Mouse (Mus musculus) gastrocnemius, adult 2 months (tissue): ENCODE results near the gene Ly6g6e. TPM values are rescaled to one million over a fixed set of nuclear protein-coding genes. Genes with fewer than 3 reads are reported as not detected.
A peak's percentile ranks its signal among the peaks of the same experiment; 100 is the strongest.
"Not testable (repeated sequence)": the region's sequence is repeated elsewhere in the genome, so short reads cannot be mapped to it uniquely, and the experiment has no call there.

Experiments used
- DNase-seq: peaks from one replicate; pipeline ENCODE4 v3.0.0; 2022
- H3K27ac ChIP-seq: fragments of 200-600 bp; 2 replicates; pipeline ENCODE4 v1.8.1; 2022; ENCODE audit warnings: mild to moderate bottlenecking
- H3K4me3 ChIP-seq: fragments of 200-600 bp; 2 replicates; pipeline ENCODE4 v1.8.1; 2022; ENCODE audit warnings: mild to moderate bottlenecking, moderate library complexity
- CTCF ChIP-seq: fragments of 200-600 bp; IDR thresholded peaks from 2 replicates; pipeline ENCODE4 v1.8.1; 2022; ENCODE audit warnings: antibody characterized with exemption, mild to moderate bottlenecking, moderate library complexity
- intact Hi-C: fragments of 180-260 bp; cut with DNase I; formaldehyde crosslinking; loops from one replicate; pipeline ENCODE4 v1.15.1; 2025
- total RNA-seq, 2 experiments: library from RNA; stranded (reverse); gene quantifications; 2 replicates each; pipeline ENCODE4 v1.2.3; 2021

Gene Ly6g6e
- total RNA-seq, 2 experiments from 2014 or later, result not detected

DNA sequence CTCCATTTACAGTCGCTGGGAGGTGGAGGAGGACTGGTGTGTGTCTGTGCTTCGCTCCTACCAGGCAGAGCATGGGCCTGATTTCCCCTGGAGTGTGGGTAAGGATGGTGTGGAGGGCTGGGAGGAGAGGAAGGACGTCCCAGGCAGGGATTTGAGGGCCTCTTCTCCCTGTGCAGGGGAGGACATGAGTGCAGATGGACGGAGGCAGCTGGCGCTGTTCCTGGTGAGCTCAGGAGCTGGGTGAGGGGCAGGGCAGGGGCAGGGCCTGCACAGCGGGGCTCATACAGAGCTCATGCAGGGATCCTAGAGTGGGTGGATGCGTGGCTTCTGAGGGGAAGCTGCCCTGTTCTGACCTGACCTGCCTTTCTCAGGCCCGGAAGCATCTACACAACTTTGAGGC is 25.6 kb downstream of the Ly6g6e start:
- Histone ChIP-seq H3K27ac (peak overlapping the region; percentile 65; the same call in 1 of the 2 replicates), H3K4me3 (no peak overlapping the region)
- no peak for TF ChIP-seq CTCF
- no peak for DNase-seq
- intact Hi-C loops, result no loop called here

DNA sequence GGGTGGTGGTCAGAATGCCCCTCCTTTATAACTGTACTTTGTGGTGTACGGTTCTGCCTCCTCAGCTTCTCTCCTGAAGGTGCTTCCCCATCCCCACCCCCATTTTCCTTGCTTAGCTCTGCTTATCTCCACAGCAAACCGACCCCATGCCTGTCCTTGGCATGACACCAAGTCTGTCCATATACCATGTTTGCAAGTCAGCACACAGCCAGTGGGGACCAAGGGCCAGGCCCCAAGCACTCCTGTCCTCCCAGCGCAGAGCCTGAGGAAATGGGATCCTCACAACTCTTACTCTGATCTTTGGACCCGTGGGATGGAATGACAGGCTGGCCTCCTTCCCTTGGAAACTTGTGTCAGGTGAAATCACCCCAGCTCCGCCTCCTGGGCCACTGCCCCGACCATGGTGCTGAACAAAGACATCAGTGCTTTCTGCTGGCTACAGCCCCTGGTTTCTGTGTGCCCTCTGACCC is 26.6 kb downstream of the Ly6g6e start:
- peak; percentile 73 for DNase-seq
- intact Hi-C loops, result no loop called here
- H3K4me3 ChIP-seq, result no peak overlapping the region
- H3K27ac ChIP-seq, result peak overlapping the region; percentile 65
- no peak for TF ChIP-seq CTCF

GRCm38 (mm10) chr17:35104079-35104478 is 27.4 kb downstream of the Ly6g6e start:
- H3K27ac ChIP-seq, result peak overlapping the region; percentile 65
- H3K4me3 ChIP-seq, result no peak overlapping the region
- DNase-seq, result no peak
- intact Hi-C loops, result no loop called here
- no peak for TF ChIP-seq CTCF

- no peak for TF ChIP-seq CTCF
- H3K4me3 ChIP-seq, result no peak overlapping the region
- no peak for DNase-seq
- H3K27ac ChIP-seq, result no peak overlapping the region
- intact Hi-C loops, result no loop called here
Observed at GRCm38 (mm10) chr17:35104754-35105153, 28.1 kb downstream of the Ly6g6e start.

DNA sequence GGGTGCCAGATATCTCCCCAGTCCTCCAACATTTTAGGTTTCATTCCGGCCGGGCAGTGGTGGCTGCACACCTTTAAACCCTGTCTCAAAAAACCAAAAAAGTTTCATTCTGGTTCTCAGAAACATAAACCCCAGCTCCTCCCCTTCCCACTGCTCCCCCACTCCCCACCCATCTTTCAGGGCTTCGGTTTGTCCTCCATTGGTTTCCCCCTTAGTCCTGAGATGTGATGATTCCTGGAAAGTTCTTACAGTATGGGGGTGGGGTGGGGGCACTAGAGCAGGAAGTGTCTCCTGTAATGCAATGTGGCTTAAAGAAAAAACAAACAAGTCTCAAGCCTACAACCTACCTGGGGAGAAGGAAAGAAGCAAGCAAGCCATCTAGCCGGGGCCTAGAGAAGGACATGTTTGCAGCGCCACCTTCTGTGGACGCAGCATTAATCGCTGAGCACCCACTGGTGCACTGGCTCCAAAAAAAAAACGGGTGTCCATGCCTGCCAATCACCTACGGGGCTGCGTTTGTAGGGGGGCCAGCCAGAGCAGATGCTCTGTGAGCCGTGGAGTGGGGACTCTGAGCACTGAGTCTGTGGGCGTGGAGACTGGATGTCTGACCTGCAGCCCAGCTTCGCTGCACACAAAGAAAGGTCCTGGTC is 29.2 kb downstream of the Ly6g6e start:
- TF ChIP-seq CTCF, result peak; percentile 64
- Histone ChIP-seq H3K27ac (no peak overlapping the region), H3K4me3 (no peak overlapping the region)
- intact Hi-C loops, result loop anchor here (2.0 kb wide), 1 partner anchor 85 kb away; no protein-coding TSS in a partner anchor
- DNase-seq, result peak; percentile 59

DNA sequence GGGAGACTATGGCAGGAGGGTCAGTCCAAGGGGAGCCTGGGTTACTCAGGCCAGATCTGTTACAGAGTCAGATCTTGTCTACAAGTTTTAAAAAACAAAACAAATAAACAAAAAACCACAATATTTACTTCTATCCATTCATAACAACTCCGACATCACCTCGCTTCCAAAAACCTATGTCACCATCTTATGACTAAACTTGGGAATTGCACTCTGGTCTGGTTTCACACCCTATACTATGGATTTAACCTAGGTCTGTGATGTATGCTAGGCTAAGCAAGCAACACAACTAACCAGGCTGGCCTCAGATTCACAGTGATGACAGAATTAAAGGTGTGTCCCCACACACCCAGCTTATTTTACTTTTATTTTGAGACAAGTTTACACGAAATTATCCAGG is 29.8 kb downstream of the Ly6g6e start:
- no peak for DNase-seq
- Histone ChIP-seq H3K4me3 (no peak overlapping the region), H3K27ac (no peak overlapping the region)
- no peak for TF ChIP-seq CTCF
- intact Hi-C loops, result loop anchor here (2.0 kb wide), 1 partner anchor 86 kb away; no protein-coding TSS in a partner anchor

- intact Hi-C loops, result no loop called here
- TF ChIP-seq CTCF, result no peak
Observed at GRCm38 (mm10) chr17:35108097-35108496, 31.4 kb downstream of the Ly6g6e start, which contains the start of gene Ly6g5c. Gene Ly6g5c, plus strand, starts transcription at chr17:35108279.

DNA sequence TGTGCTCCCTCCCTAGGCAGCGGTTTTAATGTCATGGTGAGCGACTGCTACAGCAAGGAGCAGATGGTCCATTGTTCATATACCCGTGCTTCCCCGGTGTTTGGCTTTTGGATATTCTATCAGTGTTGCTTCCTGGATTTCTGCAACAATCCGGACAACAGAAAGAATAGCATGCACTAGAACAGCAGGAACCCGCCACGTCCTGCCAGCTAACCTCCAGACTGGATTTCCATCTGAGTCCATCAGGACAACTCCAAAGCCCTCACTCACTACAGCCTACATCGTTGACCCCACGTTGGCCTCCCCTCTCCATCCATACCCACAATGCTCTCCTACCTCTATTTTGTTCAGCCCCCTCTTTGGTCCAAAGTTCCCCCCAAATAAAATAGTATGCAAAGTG is 35.1 kb downstream of the Ly6g6e start:
- intact Hi-C loops, result no loop called here
- no peak overlapping the region; the same call in 1 of the 2 replicates for H3K27ac ChIP-seq
- TF ChIP-seq CTCF, result no peak
- peak overlapping the region; percentile 46 for H3K4me3 ChIP-seq
- no peak for DNase-seq

More at GRCm38 (mm10) chr17:35108097-35108496, 31.4 kb downstream of the Ly6g6e start, which contains the start of gene Ly6g5c:
- DNase-seq, result no peak
- Histone ChIP-seq H3K27ac (no peak within 1 kb of the TSS), H3K4me3 (no peak within 1 kb of the TSS)

DNA sequence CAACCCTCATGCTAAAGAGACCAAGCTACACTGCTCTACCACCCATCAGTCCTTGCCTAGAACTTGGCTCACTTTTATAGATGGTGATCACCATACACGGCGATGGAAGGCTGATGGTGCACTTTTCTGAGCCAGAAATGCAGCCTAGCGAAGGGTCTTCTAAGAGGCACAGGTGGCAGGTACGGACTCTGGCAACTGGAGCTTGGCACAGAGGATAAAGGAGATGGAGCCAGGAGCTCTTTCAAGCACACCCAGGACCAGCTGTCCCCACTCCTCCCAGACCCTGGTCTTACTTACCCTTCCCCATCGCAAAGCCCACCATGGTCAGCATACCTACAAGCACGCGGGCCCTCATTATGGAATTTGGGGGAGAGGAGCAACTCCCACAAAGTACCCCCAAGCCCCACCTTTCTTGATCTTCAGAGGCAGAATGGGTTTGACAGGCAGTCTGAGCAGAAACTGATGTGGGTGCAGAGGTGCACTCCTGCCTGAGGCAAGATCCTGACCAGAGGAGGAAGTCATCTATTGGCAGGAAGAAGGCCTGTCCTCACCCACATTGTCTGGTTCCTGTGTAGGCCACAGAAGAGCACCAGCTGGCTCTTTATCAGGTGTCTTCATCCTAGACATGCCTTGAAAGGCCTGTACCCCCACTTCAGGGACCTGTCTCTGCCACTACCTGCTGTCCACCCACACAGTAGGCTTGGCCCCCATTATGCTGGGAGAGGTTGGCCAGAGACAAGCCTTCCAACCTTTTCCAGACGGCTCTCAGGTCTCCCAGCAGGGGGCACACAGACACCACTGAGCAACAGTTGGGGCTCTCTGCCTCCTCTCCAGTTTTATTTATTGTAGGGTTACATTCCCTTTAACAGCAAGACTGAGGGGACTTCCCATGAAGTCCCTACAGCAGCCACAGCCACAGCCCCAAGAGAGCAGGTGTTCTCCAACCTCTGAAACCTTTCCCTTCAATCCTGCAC is 38.6 kb downstream of the Ly6g6e start, which contains the start of gene Ly6g5b:
Gene Ly6g5b (minus strand): TSS at position 383 of the 974 bp plus-strand sequence.
- DNase-seq, result no peak
- H3K4me3 ChIP-seq, result no peak within 1 kb of the TSS
- TF ChIP-seq CTCF, result peak; percentile 40
- intact Hi-C loops, result no loop called here
- H3K27ac ChIP-seq, result no peak within 1 kb of the TSS

DNA sequence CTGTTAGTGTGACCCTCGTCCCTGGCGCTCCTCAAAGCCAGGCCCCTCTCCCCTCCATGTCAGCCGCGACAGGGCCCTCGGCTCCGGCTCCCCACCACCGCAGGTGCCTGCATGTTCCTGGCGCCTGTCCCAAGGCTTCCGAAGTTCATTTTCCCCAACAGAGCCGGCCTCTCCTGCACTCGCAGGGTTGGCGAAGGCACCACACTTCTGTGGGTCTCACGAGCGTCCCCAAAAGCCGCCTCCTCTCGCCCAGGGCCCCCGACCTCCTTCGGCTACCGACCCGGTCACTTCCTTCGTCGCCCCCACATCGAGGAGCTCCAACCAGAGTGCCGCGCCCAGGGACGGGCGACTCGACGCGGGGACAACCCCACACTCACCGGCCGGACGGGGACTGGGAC is 44.0 kb downstream of the Ly6g6e start:
- peak overlapping the region; percentile 92 for H3K4me3 ChIP-seq
- TF ChIP-seq CTCF, result no peak
- DNase-seq, result peak; percentile 69
- peak overlapping the region; percentile 91 for H3K27ac ChIP-seq
- intact Hi-C loops, result no loop called here

DNA sequence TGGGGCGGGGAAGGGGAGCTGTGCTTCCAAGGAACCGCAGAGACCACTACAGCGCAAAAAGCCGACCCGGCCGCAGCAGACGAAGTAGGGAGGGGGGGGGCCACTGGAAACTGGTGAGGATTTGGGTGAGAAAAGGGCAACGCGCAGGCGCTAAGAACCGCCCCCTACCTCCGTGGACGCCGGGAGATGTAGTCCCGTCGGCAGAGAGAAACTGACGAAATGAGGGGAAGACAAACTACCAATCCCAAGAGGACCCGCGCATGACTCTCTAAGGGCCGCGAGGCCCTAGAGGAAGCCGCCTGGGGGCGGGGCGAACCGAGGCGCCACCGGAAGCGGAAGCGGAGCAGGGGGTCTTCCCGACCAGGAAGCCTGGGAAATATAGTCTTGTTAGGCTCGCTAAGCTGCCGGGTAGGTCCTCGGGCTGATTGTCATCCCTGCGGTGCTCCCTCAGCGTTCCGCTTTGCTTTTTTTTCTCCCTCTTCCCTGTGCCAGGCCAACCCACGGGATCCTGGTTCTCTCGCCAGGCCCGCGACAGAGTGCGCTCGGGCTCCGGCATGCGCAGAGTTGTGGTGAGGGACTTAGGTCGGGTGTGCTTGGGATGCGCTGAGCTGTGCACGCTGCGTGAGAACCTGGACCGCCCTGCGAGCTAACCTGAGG is 44.6 kb downstream of the Ly6g6e start, which contains the start of gene Gpank1:
Gene Gpank1 (plus strand): TSS at position 313 of the 657 bp plus-strand sequence.
- H3K4me3 ChIP-seq, result peak within 1 kb of the TSS; percentile 92
- DNase-seq, result peak; percentile 99
- TF ChIP-seq CTCF, result no peak
- intact Hi-C loops, result no loop called here
- peak within 1 kb of the TSS; percentile 91 for H3K27ac ChIP-seq

DNA sequence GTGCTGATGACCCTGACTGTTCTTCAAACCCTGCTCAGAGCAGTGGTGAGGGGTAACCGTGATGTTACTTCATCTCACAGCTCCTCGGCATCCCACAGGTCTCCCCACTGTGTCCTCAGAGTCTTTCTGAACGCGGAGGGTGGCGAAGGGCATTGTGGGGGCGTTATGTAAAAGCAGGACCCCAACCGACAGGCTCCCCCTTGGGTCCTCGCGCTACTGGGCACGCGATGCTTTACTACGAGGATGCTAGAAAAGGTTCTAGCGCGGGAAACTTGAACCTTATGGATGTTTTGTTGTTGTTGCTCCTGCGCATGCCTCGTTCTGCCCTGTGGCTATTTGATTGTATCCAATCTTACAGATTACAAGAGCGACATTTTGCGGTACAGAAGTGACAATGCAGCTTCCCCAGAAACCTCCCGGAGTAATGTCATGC is 45.2 kb downstream of the Ly6g6e start, which contains the start of gene Csnk2b:
Gene Csnk2b (minus strand): TSS at position 183 of the 433 bp plus-strand sequence.
- TF ChIP-seq CTCF, result peak; percentile 40
- peak within 1 kb of the TSS; percentile 92 for H3K4me3 ChIP-seq
- intact Hi-C loops, result no loop called here
- DNase-seq, result peak; percentile 54
- H3K27ac ChIP-seq, result peak within 1 kb of the TSS; percentile 91

GRCm38 (mm10) chr17:35123287-35123686 is 46.6 kb downstream of the Ly6g6e start:
- DNase-seq, intact Hi-C loops, H3K27ac ChIP-seq, H3K4me3 ChIP-seq: not testable (repeated sequence)

- DNase-seq, H3K4me3 ChIP-seq, H3K27ac ChIP-seq, intact Hi-C loops: not testable (repeated sequence)
Observed at GRCm38 (mm10) chr17:35124261-35124896, 47.7 kb downstream of the Ly6g6e start.
